Mouse (Mus musculus) midbrain, embryonic 14.5 days (tissue): ENCODE measurements around the gene H2al2a. TPM values are rescaled to one million over a fixed set of nuclear protein-coding genes. Genes with fewer than 3 reads are reported as not detected.

Experiments
- ATAC-seq: fragments of 200-750 bp; cut with Nextera tagmentation; 2 replicates; pipeline ENCODE4 v1.8.0; 2017; ENCODE audit warnings: moderate number of reproducible peaks, moderate library complexity; ENCODE audit not compliant: low FRiP score, low TSS enrichment
- DNase-seq: peaks from one replicate; pipeline ENCODE4 v3.0.0-alpha.2; 2015
- H3K27ac ChIP-seq: fragments of 300-500 bp; sonication (generic); replicated peaks from 2 replicates; pipeline ENCODE4 v1.5.1; 2014; ENCODE audit warnings: mild to moderate bottlenecking, low read depth, low read length, moderate library complexity
- H3K27me3 ChIP-seq: fragments of 300-500 bp; sonication (generic); 2 replicates; pipeline ENCODE4 v1.6.1; 2014; ENCODE audit warnings: low read length, control low read depth, mixed read lengths; ENCODE audit not compliant: control insufficient read depth, insufficient read depth
- H3K36me3 ChIP-seq: fragments of 300-500 bp; sonication (generic); 2 replicates; pipeline ENCODE4 v1.6.1; 2014; ENCODE audit warnings: low read length, control low read depth; ENCODE audit not compliant: control insufficient read depth, insufficient read depth
- H3K4me1 ChIP-seq: fragments of 300-500 bp; sonication (generic); 2 replicates; pipeline ENCODE4 v1.6.1; 2014; ENCODE audit warnings: mild to moderate bottlenecking, antibody characterized with exemption, low read length, control low read depth; ENCODE audit not compliant: control insufficient read depth, insufficient read depth
- H3K4me2 ChIP-seq: fragments of 300-500 bp; sonication (generic); 2 replicates; pipeline ENCODE4 v1.6.1; 2014; ENCODE audit warnings: mild to moderate bottlenecking, low read length, moderate library complexity
- H3K4me3 ChIP-seq: fragments of 300-500 bp; sonication (generic); replicated peaks from 2 replicates; pipeline ENCODE4 v1.5.1; 2014; ENCODE audit warnings: low read depth, low read length
- H3K9ac ChIP-seq: fragments of 300-500 bp; sonication (generic); replicated peaks from 2 replicates; pipeline ENCODE4 v1.6.1; 2014; ENCODE audit warnings: mild to moderate bottlenecking, low read length, moderate library complexity
- H3K9me3 ChIP-seq: fragments of 300-500 bp; sonication (generic); 2 replicates; pipeline ENCODE4 v1.6.1; 2016; ENCODE audit warnings: low read length, control low read depth, mixed read lengths; ENCODE audit not compliant: control insufficient read depth
- WGBS: fragments of 180-500 bp; shearing (Covaris S2); extraction: QIAGEN DNeasy Blood & Tissue Kit; methylation state at CpG from one replicate; pipeline ENCODE4 v1.1.7; 2014; 5-methylcytosine and 5-hydroxymethylcytosine counted together
- polyA plus RNA-seq: library from polyadenylated mRNA; unstranded; fragments of >200 nt; fragmentation: Nextera tagmentation; extraction: Ambion mirVana; gene quantifications from 2 replicates; pipeline ENCODE4 v1.2.1, GENCODE M21; 2014

The H2al2a gene
- polyA plus RNA-seq, 1 experiment from 2014 or later: not detected

GRCm38 (mm10) chr2:17946875-17947274 lies 49.9 kb downstream of the H2al2a start:
- Histone ChIP-seq H3K4me1 (no peaks in the 10 kb centered on the region), H3K27ac (no peak overlapping the region), H3K27me3 (no peaks in the 10 kb centered on the region), H3K9me3 (no peaks in the 10 kb centered on the region), H3K36me3 (no peaks in the 10 kb centered on the region), H3K4me2 (no peak overlapping the region), H3K4me3 (no peak overlapping the region), H3K9ac (no peak overlapping the region)
- ATAC-seq (no peak), DNase-seq (no peak)
- WGBS: 80% methylated on average over 3 of the region's 3 CpGs

Other genes with a start within 250 kb of the H2al2a start
- gene A930004D18Rik, start 40.8 kb upstream of the H2al2a start, polyA plus RNA-seq: 7.9 and 9.2 TPM in 2 replicates
- 9.1 and 9.4 TPM in 2 replicates for gene Skida1, start 52.1 kb upstream of the H2al2a start, polyA plus RNA-seq
- 33.5 and 40.1 TPM in 2 replicates for gene Mllt10, start 58.3 kb upstream of the H2al2a start, polyA plus RNA-seq